In the genomic region with DNA sequence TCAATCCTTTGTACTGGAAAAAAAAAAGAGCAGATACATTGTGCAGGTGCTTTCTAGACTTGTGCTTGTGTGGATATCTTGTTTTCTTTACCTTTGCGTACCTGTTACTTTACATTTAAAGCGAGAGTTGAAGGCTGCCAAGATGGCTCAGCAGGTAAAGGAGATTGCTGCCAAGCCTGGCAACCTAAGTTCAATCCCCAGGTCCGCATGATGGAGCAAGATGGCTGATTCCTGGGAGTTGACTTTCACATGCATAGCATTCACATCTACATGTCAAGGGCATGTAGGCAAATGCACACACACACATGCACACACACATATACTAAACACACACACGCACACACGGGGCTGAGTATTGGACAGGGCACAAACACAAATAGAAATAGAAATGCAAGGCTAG, we compare ENCODE assay signal across 17 mouse cellular contexts.
"Had no signal": no experiment of that assay in that cellular context is flagged by ENCODE, and none has a peak within 500 bp of the region (broad histone marks: within the 10 kb centered on the region; RNA-seq: fewer than 3 reads in every experiment).

No protein-coding gene starts in this region.

- DNase-seq: retina, postnatal 1 day; right cerebral cortex, adult 18-20 months; right cerebral cortex, postnatal 14 days; right cerebral cortex, postnatal 25 days; right cerebral cortex, postnatal 4 days; spleen, adult 18-20 months; thymus, adult 18-20 months; thymus, adult 2 months; thymus, postnatal 14 days; thymus, postnatal 25 days; thymus, postnatal 36 days; thymus, postnatal 4 days had no signal

- H3K4me3 ChIP-seq: neural tube, embryonic 12.5 days; neural tube, embryonic 13.5 days; neural tube, embryonic 15.5 days; stomach, embryonic 15.5 days had no signal

- H3K27ac ChIP-seq: neural tube, embryonic 12.5 days; neural tube, embryonic 13.5 days; neural tube, embryonic 15.5 days; stomach, embryonic 15.5 days; stomach, postnatal 0 days had no signal

- H3K27me3 ChIP-seq: neural tube, embryonic 12.5 days; neural tube, embryonic 13.5 days; neural tube, embryonic 15.5 days; stomach, embryonic 15.5 days had no signal

- H3K4me2 ChIP-seq: neural tube, embryonic 12.5 days; neural tube, embryonic 13.5 days; neural tube, embryonic 15.5 days; stomach, embryonic 15.5 days had no signal

- H3K36me3 ChIP-seq: neural tube, embryonic 12.5 days; neural tube, embryonic 13.5 days; neural tube, embryonic 15.5 days; stomach, embryonic 15.5 days had no signal

- H3K9ac ChIP-seq: neural tube, embryonic 12.5 days; neural tube, embryonic 13.5 days; neural tube, embryonic 15.5 days; stomach, embryonic 15.5 days had no signal

- H3K4me1 ChIP-seq: neural tube, embryonic 12.5 days; neural tube, embryonic 13.5 days; neural tube, embryonic 15.5 days; stomach, embryonic 15.5 days had no signal

- H3K9me3 ChIP-seq: neural tube, embryonic 12.5 days; neural tube, embryonic 13.5 days; neural tube, embryonic 15.5 days; stomach, embryonic 15.5 days had no signal
